Mouse (Mus musculus) layer of hippocampus, adult 9-10 months (tissue): ENCODE data around the gene Fam117a.
"Not testable (repeated sequence)": the region's sequence is repeated elsewhere in the genome, so short reads cannot be mapped to it uniquely, and the experiment has no call there.

Experiments used
- DNase-seq: peaks from one replicate; pipeline ENCODE4 v3.0.0; 2022; ENCODE audit warnings: low spot score

Fam117a gene

DNA sequence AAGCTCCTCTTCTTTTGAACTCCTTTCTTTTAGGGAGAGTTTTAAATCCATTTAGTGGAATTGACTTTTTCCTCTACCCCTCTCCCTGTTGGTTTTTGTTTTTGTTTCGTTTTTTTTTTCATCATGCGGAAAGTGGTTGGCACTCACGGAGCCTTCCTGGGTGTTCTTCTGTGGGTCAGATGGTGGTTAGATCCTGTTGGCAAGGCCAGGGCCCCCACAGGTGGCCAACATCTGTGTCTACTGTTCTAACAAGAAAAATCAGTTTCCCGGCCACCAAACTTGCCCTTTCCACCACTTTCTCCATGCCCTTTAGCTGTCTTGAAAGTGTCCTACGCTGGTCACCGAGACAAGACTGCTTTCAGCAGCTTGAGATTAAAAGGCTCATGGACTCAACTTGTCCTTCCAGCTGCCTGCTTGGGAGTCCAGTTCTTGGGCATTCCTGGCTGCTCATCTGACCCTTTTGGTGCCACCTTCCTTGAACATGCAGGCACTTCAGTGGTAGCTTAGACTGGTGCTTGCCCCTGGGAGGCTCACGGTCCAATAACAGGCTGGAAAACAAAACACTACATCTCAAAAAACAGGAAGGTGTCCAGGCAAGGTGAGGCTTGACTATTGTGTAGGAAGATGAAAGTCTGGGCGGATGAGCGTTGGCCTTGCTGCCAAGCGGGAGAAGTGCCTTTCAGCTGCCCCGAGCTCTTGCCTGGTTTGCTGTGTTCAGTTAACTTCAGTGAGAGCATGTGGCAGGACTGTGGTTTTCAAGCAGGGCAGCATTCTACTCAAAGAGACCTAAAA, 56.1 kb downstream of the Fam117a start:
- DNase-seq = no peak

GRCm38 (mm10) chr11:95393500-95393816, 56.6 kb downstream of the Fam117a start:
- no peak for DNase-seq

DNA sequence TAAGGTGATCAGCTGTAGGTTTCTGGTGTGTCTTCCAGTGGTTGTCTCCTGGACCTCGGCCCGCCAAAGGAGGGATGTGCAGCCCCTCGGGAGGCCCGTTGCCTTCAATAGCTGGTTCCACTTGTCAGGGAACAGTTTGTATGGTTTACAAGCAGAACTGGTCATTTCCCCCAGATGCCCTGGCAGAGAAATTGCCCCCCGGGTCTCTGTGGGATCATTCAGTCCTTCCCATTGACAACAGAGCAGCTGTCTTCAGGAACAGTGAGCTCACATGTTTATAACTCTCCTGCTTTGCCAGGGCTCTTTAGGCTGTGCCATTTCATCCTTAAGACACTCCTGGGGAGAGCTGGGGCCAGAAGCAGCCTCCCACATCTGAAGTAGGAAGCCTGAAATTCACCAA, 57.3 kb downstream of the Fam117a start:
- no peak for DNase-seq

- DNase-seq = no peak
Observed at GRCm38 (mm10) chr11:95396548-95396947, 59.7 kb downstream of the Fam117a start.

DNA sequence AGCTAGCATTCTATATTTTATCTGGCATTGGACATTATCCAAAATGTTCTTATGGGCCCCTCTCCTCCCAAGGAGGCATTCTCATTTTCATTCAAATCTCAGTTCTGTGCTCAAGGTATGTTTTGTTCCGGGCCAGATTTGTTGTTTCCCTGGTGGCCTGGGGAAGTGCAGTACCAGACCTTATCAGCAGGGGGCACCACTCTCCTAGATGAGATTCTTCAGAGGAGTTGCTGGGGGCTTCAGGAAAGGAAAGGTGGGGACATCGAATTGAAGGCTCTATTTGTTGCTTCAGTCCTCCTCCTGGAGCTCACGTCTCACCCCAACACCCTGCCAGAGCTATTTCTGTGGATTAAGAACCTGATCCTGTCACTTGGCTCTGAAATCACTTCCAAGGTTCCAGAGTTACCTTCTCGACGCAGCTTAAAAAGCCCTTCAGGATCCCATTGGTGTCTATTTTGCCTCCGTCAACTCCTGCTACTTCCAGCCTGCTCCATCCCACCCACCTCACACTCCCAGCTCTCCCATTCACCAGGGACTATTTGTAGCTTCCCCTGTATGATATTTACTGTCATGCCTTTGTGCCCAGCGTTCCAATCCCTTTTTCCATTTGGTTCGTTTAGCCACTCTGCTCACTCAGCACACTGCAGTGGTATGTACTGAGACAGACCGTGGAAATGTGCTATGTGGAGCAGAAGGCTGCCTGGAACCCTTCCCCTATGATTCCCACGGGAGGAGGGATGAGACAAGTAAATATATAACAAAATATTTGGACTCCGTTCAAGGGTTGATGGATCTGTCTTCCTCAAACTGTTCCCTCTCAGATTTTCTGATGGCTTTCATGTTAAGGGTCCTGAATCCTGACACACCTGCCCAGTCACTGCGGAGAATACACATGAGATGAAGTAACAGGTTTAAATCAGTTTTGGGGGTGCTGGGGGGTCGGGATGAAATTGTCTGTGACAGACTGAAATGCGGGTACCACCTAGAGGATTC, 61.3 kb downstream of the Fam117a start:
- peak; percentile 62 for DNase-seq

- no peak for DNase-seq
Observed at GRCm38 (mm10) chr11:95399520-95400020, 62.8 kb downstream of the Fam117a start.

DNA sequence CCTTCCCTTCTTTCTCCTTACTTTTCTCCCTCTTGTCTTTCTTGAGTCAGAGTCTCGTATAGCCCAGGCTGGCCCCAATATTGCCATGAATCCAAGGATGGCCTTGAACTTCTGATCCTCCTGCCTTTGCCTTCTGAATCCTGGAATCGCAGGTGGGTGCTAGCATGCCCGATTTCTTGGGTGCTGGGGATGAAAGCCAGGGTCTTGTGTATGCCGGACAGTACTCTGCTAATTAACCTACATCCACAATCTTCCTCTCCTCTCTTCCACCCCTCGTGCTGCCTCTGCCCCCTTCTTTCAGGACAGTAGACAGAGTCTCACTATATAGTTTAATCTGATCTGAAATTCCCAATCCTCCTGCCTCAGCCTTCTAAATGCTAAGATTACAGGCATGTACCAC, 64.8 kb downstream of the Fam117a start:
- no peak for DNase-seq

DNA sequence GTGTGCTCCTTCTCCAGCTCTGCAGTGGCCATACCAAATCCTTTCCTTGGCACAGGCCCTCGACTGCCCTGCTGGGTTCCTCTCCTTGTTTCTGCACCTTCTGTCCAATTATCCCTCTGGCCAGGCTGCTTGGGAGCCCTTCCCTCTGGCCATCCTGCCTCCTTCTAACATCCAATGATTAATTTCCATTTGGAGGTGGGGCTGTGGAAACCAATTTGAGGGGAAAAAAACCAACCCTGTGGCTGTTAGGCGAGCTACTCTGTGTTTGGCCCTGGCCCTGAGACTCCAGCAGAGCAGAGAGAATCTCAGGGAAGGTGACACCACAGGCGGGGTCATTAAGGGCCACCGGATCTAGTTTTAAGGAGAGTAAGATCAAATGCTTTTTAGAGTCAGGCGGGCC, 65.4 kb downstream of the Fam117a start:
- DNase-seq = no peak

DNA sequence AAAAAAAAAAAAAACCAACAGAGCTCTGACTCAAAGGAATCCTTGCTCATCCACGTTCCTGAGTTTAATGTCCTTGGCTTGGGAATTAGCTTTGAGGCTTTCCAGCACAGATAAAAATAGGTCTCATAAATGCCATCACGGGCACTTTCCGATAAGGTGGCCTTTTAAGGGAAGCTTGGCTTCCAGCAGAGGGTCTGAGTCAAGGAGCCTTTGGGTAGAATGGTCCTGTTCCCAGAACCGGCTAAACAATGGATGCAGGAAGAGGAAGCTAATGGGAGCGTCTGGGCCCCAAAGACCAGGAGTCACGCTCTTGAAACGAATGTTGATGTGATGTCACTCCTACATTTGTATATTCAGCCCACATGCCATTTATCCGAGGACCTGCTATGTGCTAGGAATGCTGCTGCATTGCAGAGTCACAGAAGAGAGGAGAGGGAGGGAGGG, 65.9 kb downstream of the Fam117a start:
- no peak for DNase-seq

- DNase-seq = no peak
Observed at GRCm38 (mm10) chr11:95403382-95404340, 66.8 kb downstream of the Fam117a start.

DNA sequence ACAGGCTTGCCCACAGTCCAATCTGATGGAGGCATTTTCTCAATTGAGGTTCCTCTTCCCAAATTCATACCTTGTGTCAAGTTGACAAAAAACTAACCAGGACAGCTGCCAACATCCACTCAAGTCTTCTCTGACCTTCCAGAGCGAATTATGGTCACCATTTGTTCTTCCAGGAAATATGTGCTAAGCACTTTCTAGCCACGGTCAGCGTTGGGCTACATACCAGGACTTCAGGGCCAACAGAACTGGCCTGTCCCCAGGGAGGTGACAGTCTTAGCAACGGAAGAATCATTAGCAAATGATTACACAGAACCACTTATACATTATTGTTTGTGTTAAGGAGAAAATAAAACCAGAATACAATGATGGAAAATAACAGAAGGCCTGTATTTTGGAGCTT, 69.0 kb downstream of the Fam117a start:
- no peak for DNase-seq

DNA sequence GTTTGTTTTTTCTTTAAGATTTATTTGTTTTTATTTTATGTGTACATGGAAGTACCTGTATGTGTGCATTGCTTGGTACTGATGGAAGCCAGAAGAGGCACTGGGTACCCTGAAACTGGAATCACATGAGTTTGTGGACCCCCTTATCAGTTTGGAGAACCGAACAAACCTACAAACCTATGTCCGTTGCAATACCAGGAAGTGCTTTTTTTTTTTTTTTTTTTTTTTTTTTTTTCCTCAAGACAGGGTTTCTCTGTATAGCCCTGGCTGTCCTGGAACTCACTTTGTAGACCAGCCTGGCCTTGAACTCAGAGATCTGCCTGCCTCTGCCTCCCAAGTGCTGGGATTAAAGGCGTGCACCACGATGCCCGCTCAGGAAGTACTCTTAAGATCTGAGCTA, 69.6 kb downstream of the Fam117a start:
- not testable (repeated sequence) for DNase-seq

DNA sequence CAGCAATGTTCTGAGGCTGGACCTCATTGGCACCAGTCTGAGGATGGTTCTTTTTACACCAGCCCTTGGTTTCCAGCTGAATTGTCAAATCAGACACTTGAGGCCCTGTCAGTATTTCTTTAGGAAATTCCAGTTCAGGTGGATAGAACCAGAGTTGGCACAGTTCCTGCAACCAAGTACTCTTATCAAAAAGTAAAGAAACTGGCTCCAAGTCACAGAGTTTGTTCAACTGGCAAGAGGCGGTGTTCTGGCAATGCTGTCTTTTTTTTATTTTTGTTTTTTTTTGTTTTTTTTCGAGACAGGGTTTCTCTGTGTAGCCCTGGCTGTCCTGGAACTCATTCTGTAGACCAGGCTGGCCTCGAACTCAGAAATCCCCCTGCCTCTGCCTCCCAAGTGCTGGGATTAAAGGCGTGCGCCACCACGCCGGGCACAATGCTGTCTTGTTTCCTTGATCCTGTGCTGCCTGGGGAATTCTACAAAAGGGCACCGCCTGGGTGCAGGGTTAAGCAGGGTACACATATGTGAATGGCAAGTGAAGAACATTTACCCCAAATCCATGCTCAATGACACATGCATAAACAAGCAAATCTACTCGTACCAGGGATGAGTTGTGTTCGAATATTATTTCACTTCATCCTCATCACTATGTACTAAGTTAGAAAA, 72.8 kb downstream of the Fam117a start:
- no peak for DNase-seq

DNA sequence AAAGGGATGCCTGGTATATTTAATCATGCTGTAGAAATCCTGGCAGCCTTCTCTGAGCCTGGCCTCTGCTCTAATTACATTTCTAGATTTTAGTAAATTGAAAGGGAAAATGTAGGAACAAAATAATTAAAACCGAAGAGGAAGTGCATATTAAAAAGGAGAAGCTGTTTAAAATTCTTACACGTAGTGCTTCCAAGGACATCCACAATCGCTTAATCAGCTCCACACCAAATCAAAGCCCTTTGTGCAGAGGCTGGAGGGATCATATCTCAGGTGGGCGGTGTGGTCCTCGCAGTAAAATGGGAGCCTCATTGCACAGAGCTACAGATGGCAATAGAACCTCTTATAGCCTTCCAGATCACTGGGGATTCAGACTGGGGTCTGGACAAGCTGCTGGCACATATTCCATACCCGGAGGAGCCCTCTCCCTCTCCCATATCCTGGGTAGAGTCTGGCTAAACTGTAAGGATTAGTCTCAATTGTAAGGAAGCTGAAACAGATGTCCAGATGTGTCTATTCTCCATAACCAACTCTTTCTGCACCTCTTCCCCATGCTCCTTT, 74.7 kb downstream of the Fam117a start:
- DNase-seq = no peak

GRCm38 (mm10) chr11:95412615-95413014, 75.8 kb downstream of the Fam117a start:
- no peak for DNase-seq

GRCm38 (mm10) chr11:95413641-95414535, 77.1 kb downstream of the Fam117a start, which contains the start of gene Spop:
Gene Spop (plus strand): TSS chr11:95414080.
- DNase-seq = peak; percentile 55

- DNase-seq = peak; percentile 91
Observed at GRCm38 (mm10) chr11:95414536-95415161, 77.8 kb downstream of the Fam117a start.

DNA sequence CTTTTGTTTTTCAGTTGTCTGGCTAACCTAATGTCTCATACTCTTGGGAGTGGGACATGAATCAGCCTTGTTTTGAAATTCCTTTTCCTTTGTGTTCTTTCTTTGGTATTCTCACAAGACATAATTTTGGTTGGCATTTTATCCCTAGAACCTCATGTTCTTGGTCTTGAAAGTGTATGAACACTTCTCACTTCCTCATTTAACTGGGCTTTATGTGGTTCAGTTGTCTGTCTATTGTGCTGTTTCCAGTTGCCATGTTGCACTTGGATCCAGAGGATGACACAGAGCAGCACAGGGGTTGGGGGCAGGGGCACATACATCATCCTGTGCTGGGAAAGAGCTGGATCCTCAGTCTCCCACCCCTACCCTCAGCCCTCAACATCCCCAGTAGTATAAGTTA, 79.1 kb downstream of the Fam117a start:
- DNase-seq = no peak

DNA sequence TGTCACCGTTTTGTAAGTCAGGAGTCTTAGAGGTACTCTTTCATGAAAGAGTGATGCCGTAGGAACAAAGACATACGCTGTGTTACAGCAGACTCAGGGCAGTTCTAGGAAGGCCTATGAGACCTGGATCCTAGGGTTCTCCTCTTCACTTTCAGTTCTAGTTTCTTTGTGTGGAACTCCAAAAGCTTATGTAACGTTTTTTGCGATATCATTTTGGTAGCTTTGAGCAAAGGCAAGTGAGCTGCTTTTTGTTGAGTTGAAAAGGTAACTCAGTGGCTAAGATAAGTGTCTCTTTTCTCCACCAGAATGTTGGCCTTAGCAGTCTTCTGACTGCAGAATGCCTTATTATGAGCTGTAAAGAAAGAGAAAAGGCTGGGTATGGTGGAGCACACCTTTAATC, 80.5 kb downstream of the Fam117a start:
- DNase-seq = no peak
